Mouse (Mus musculus) ovary, adult 2 months (tissue): ENCODE results near the gene 4930469K13Rik. TPM values are rescaled to one million over a fixed set of nuclear protein-coding genes. Genes with fewer than 3 reads are reported as not detected.

Experiments used
- polyA plus RNA-seq: library from polyadenylated mRNA; depleted of rRNA; stranded (reverse); fragments of >200 nt; gene quantifications from 2 replicates; pipeline ENCODE4 v1.2.3, GENCODE M21; 2012; rRNA removed

4930469K13Rik gene
- polyA plus RNA-seq: not detected in 2 replicates

GRCm38 (mm10) chr11:34098422-34098821 is at the start of gene 4930469K13Rik:
Gene 4930469K13Rik (minus strand): TSS chr11:34098554.

GRCm38 (mm10) chr11:34046767-34047541 is 51.4 kb downstream of the 4930469K13Rik start, which contains the start of gene Lcp2:
Gene Lcp2 (plus strand): TSS chr11:34046920.

DNA sequence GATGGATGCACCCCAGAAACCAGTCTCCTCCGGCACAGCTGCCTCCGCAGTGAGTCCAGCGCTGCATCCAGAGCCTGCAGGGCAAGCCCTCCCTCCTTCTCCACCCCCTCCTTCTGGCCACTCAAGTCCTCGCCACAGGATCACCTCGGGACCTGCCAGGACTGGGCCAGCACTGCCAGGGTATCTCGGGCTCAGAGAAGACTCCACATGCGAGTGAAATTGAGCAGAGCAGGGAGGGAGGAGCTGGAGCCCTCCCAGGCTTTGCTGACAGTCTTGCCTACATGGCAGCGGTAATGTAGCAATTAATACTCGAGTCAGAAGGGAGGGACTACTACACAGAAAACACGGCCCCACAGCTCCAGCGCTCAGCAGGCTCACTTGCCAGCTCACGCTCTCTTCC is 105.4 kb downstream of the 4930469K13Rik start, which contains the start of gene Kcnip1:
Gene Kcnip1 (minus strand): TSS at position 215 of the 400 bp plus-strand sequence.

DNA sequence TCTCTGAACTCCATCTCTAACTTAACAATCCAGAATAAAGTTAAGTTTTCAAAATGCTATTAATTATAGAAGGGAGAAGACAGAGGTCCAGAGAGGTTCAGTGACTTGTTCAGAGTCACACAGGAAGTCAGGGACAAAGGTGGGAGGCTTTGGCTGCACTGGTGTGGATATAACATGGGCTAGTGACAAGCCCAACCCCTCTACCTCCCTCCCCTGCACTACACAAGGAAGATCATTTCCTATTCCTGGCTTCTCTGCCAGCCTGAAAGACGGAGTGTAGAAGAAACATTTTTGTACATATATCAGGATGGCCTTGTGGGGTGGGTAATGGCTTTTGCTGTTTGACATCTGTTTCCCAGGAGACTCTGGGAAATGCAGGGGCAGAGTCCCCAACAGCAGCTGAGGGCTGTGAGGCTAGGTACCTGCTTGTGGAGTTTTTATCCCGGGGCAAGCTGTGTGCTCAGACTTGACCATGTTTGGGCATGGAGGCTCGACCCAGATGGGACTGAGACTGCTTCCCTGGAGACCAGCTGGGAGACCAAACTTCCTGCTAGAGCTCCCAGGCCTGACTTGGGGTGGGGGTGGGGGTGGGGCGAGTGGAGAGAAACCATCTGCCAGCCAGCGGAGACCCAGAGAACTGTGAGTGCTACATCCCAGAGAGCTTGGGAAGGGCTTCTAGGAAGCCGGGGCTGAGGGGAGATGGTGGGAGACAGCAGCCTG is 135.5 kb downstream of the 4930469K13Rik start, which contains the start of gene Kcnmb1:
Gene Kcnmb1 (plus strand): TSS at position 326 of the 720 bp plus-strand sequence.

Other genes starting within 250 kb of the 4930469K13Rik start
- 7.4 and 8.3 TPM in 2 replicates for gene Kcnmb1, start 135.5 kb downstream of the 4930469K13Rik start, polyA plus RNA-seq
- 0.59 and 0.71 TPM in 2 replicates for gene Kcnip1, start 105.4 kb downstream of the 4930469K13Rik start, polyA plus RNA-seq
- 1.6 and 1.9 TPM in 2 replicates for gene Lcp2, start 51.6 kb downstream of the 4930469K13Rik start, polyA plus RNA-seq
- gene Foxi1, start 109.5 kb upstream of the 4930469K13Rik start, polyA plus RNA-seq: not detected in 2 replicates
- gene Fam196b, start 216.3 kb upstream of the 4930469K13Rik start, polyA plus RNA-seq: 0.38 and 0.68 TPM in 2 replicates